Mouse (Mus musculus): ENCODE measurements around the gene Ccdc186. TPM values are rescaled to one million over a fixed set of nuclear protein-coding genes. Genes with fewer than 3 reads are reported as not detected.
"Not testable (repeated sequence)": the region's sequence is repeated elsewhere in the genome, so short reads cannot be mapped to it uniquely, and the experiment has no call there.

Ccdc186 gene
- total RNA-seq, 2 experiments from 2014 or later = 18.6 to 32.2 TPM

- ATAC-seq (ENCODE audit: poor library complexity, severe bottlenecking) = no peak
Measured at GRCm38 (mm10) chr19:56758311-56758710, 63.7 kb downstream of the Ccdc186 start.

DNA sequence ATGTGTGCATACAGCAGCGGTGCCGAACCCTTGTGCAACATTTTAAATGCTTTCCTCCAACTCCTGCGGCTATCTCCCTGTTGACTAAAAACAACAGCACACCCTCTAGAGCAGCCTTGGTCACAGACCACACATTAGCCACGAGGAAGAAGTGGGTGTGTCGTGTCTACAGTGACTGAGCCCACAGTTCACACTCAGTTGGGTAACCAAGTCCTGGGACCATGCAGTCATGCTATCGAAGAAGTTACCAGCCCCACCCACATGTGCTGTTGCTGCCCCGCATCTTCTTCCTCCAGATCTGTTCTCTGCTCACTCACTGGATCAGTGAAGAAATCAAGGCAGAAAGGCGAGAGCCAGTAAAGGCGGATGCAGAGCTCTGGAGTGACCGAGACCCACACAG, 65.6 kb downstream of the Ccdc186 start:
- peak; percentile 89 for ATAC-seq (ENCODE audit: poor library complexity, severe bottlenecking)

DNA sequence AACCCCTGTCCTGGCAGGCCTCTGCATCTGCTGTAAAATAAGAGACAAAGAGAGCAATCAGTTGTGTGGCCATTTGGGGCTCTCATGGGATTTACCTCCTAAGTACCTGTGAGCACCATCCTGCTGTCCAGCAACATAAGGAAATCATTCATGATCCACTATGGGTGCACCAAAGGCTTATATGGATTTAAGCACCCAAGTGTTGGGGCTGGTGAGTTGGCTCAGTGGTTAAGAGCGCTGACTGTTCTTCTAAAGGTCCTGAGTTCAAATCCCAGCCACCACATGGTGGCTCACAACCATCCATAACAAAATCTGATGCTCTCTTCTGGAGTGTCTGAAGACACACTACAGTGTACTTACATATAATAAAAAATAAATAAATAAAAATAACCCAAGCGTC, 67.5 kb downstream of the Ccdc186 start:
- ATAC-seq (ENCODE audit: poor library complexity, severe bottlenecking) = not testable (repeated sequence)

DNA sequence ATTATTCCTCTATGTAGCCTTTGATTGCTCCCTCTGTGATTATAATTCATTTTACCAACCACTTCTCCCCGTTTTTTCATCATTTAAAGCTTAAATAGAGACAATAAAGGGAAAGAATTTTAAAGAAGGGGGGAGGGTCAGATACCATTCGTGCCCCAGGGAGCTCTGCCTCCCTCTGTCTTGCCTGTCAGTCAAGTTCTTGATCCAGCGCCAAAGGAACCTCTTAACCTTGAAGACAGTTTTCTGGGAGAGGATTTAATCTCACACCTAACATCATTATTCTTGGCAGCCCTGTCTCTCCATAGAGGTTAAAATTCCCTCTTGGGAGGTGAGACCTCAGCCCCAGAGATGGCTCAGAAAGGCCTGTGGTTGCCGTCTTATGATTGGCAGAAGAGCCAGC, 71.3 kb downstream of the Ccdc186 start:
- ATAC-seq (ENCODE audit: poor library complexity, severe bottlenecking) = no peak

DNA sequence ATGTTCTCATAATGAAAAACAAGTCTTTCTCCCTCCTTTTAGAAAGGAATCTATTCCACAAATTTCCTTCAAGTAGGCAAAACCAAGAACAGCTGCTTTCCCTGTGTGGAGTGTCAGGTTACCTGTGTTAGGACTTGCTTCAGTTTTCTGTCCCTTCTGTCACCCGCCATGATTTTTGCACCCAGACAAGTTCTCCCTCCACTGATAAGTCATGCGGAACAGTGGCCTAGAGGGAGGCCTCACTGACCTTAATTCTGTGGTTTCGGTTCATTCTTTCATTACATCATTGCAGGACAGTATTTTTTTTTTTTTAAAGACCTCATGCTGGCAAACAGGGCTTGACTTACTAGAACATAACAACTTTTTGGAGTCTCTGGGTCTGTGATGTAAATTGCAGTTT, 72.6 kb downstream of the Ccdc186 start:
- ATAC-seq (ENCODE audit: poor library complexity, severe bottlenecking) = peak; percentile 54; the same call in 1 of the 2 replicates

DNA sequence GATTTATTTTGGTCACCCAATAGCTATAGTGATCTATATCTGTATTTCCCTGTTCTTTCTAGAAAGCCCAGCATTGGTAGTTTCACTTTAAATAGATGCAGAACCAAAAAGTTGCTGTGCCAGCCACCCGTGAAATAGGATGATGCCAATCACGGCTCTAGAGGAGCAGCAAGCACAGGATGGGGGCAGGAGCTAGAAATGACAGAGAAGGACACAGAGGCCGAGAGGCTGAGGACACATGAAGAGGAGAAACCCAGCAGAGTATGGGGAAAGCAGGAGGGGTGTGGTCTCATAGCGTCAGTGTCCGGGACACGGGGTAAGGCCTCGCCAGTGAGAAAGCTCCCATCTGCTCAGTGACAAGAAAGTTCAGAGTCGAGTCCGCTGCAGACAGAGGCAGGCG, 74.1 kb downstream of the Ccdc186 start:
- no peak for ATAC-seq (ENCODE audit: poor library complexity, severe bottlenecking)

- no peak for ATAC-seq (ENCODE audit: poor library complexity, severe bottlenecking)
Measured at GRCm38 (mm10) chr19:56746618-56747017, 75.4 kb downstream of the Ccdc186 start.

DNA sequence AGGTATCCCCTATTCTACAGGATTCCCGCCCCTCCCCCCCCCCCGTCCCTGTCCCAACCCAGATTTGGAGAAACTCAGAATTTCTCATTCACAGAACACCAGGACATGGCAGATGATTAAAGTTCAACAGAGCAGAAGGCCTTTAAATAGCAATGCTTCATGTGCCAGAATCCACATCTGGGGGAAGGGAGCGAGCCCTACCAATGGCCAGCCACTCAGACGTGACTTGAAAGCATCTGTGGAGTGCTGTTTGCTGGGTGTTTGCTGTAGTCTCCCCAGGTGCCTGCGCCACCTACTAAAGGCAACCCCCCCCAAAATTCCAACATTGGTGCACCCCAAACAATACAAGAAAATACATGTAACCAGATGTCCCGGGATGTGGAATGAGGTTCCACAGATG, 76.5 kb downstream of the Ccdc186 start:
- no peak for ATAC-seq (ENCODE audit: poor library complexity, severe bottlenecking)

DNA sequence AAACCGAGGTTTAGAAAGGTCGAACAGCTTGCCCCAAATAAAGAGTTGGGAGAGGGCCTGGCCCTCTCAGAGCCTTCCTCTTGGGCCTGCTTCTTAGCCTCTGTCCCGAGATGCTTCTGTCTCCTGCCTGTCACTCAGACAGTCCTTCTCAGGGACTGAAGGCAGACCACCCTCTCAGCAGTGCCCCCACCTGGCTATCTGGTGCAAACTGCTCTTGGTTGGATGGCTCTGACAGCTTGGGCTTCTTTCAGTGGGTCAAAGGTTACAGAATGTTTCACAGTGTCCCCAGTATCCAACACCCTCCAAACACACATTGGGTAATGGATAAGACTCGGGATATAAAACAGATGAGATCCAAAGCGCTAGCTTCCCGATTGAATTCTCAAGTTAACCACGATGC, 76.9 kb downstream of the Ccdc186 start:
- ATAC-seq (ENCODE audit: poor library complexity, severe bottlenecking) = no peak

Other genes starting within 250 kb of the Ccdc186 start
- gene Adrb1, start 100.0 kb downstream of the Ccdc186 start, total RNA-seq (2015) = 0.09 and 0.11 TPM in 2 replicates
- 0.07 and 0.16 TPM in 2 replicates for gene Adrb1, start 100.0 kb downstream of the Ccdc186 start, total RNA-seq (2017)
- gene Tdrd1, start 4.0 kb upstream of the Ccdc186 start, total RNA-seq (2015) = not detected in 2 replicates
- 0.07 TPM in 1 of 2 replicates, not detected in the other for gene Tdrd1, start 4.0 kb upstream of the Ccdc186 start, total RNA-seq (2017)
- gene Vwa2, start 52.1 kb upstream of the Ccdc186 start, total RNA-seq (2015) = not detected in 2 replicates
- not detected in 2 replicates for gene Vwa2, start 52.1 kb upstream of the Ccdc186 start, total RNA-seq (2017)
- gene Afap1l2, start 186.0 kb upstream of the Ccdc186 start, total RNA-seq (2015) = not detected in 2 replicates
- not detected in 2 replicates for gene Afap1l2, start 186.0 kb upstream of the Ccdc186 start, total RNA-seq (2017)